Mouse (Mus musculus) testis, adult 2 months (tissue): Measurements from ENCODE around the gene Galnt2. TPM values are rescaled to one million over a fixed set of nuclear protein-coding genes. Genes with fewer than 3 reads are reported as not detected.

Experiments
- H3K27ac ChIP-seq: fragments of 200-500 bp; 2 replicates; pipeline ENCODE4 v1.5.1; 2012; ENCODE audit warnings: low read depth, low read length; ENCODE audit not compliant: control insufficient read depth, insufficient read depth
- H3K27me3 ChIP-seq: fragments of 200-500 bp; 2 replicates; pipeline ENCODE4 v1.6.1; 2012; ENCODE audit warnings: mild to moderate bottlenecking, low read length, moderate library complexity; ENCODE audit not compliant: control insufficient read depth, insufficient read depth
- H3K36me3 ChIP-seq: fragments of 200-500 bp; 2 replicates; pipeline ENCODE4 v1.6.1; 2012; ENCODE audit warnings: mild to moderate bottlenecking, low read length; ENCODE audit not compliant: control insufficient read depth, insufficient read depth
- H3K4me1 ChIP-seq: fragments of 200-500 bp; 2 replicates; pipeline ENCODE4 v1.6.1; 2012; ENCODE audit warnings: low read length; ENCODE audit not compliant: control insufficient read depth, insufficient read depth
- H3K4me3 ChIP-seq: fragments of 200-500 bp; 2 replicates; pipeline ENCODE4 v1.5.1; 2012; ENCODE audit warnings: low read depth, mild to moderate bottlenecking, low read length, moderate library complexity, mixed read lengths; ENCODE audit not compliant: control insufficient read depth
- CTCF ChIP-seq: fragments of 200-500 bp; IDR thresholded peaks from 2 replicates; pipeline ENCODE4 v1.5.1; 2012; ENCODE audit warnings: low read depth, mild to moderate bottlenecking, inconsistent platforms, low read length, moderate library complexity; ENCODE audit not compliant: control insufficient read depth, insufficient read depth, insufficient replicate concordance
- POLR2A ChIP-seq: fragments of 200-500 bp; IDR thresholded peaks from 2 replicates; pipeline ENCODE4 v1.6.1; 2012; ENCODE audit warnings: low read depth, mild to moderate bottlenecking, inconsistent platforms, low read length, moderate library complexity; ENCODE audit not compliant: control insufficient read depth
- polyA plus RNA-seq: library from polyadenylated mRNA; depleted of rRNA; stranded (reverse); fragments of >200 nt; gene quantifications from 2 replicates; pipeline ENCODE4 v1.2.3, GENCODE M21; 2012

The Galnt2 gene
- polyA plus RNA-seq, 1 experiment, result 0.91 TPM

DNA sequence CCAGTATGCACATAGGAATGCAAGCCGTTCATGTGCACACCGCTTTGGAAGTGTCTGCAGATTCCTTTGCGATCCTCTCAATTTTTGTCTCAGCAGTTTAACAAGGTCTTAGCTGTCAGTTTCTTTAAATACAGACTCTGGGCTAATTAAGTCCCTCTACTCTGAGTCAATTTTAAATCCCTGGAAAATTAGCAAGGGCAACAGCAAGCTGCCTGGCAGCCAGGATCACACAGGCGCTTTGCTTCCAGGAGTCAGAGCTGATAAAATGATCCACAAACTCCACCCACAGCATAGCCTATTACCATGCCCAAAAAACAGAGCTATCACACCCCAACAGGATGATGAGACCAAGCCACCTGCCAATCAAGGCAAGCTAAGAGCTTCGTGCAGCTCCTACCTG is 142.6 kb downstream of the Galnt2 start:
- no peak overlapping the region for H3K27ac ChIP-seq
- no peak for TF ChIP-seq CTCF
- no peaks in the 10 kb centered on the region for H3K36me3 ChIP-seq
- H3K27me3 ChIP-seq, result no peaks in the 10 kb centered on the region
- no peaks in the 10 kb centered on the region for H3K4me1 ChIP-seq
- no peak overlapping the region for H3K4me3 ChIP-seq

DNA sequence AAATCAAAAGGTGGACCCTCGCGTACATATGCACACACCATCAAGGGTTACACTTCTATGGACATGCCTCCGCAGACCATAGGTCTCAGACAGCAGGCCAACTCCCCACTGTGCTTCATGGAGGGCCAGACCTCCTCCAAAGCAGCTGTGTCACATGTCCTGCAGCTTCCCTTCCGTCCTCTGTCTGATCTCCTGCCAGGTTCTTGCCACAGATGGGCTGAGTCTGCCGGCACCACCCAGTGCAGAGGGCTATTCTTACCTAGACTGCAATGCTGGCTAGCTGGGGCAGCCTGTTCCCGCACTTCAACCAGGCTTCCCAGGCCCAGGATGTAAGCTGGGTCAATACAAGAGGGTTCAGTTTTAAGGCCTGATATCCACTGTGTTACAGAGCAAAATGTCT is 144.0 kb downstream of the Galnt2 start:
- Histone ChIP-seq H3K36me3 (no peaks in the 10 kb centered on the region), H3K4me1 (no peaks in the 10 kb centered on the region), H3K4me3 (no peak overlapping the region), H3K27me3 (no peaks in the 10 kb centered on the region), H3K27ac (no peak overlapping the region)
- no peak for TF ChIP-seq CTCF
- no peak for TF ChIP-seq POLR2A

DNA sequence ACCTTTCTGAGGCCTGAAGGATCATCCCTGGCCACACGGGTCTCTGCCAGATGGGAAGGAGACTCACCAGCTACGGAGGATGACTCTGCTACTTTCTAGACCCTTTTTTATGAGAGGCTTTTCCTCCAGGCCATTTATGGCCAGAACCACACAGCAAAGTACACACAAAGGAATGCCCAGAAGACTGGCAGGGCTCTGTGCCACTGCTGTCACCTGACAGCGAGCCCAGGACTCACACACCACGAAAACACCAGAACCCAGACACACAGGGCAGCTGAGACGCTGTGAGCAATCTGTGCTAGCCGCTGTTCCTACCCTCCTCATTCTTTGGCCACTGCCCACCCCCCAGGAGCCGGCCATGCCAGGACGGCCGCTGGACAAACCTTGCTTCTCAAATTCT is 144.5 kb downstream of the Galnt2 start:
- H3K27me3 ChIP-seq, result no peaks in the 10 kb centered on the region
- no peak overlapping the region for H3K4me3 ChIP-seq
- H3K36me3 ChIP-seq, result no peaks in the 10 kb centered on the region
- H3K4me1 ChIP-seq, result no peaks in the 10 kb centered on the region
- no peak overlapping the region for H3K27ac ChIP-seq
- TF ChIP-seq POLR2A (no peak), CTCF (no peak)

DNA sequence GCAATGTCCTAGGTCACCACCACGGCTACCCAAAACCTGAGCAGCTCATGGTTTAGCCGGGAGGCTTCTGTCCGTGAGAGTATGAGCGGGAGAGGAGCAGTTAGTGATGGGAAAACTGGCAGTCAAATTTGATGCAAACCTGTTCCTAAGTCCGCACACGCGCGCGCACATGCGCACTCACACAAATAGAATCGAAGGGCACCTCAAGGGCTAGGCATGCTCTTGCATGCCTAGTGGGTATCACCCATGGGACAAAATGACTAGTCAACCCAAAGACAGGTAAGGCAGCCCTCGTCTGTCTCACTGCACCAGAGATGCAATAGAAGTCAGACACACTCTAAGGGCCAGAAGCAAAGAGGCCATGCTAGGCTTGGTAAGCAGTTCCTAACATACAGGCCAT is 145.2 kb downstream of the Galnt2 start:
- H3K27ac ChIP-seq, result no peak overlapping the region
- H3K27me3 ChIP-seq, result no peaks in the 10 kb centered on the region
- no peaks in the 10 kb centered on the region for H3K4me1 ChIP-seq
- no peaks in the 10 kb centered on the region for H3K36me3 ChIP-seq
- TF ChIP-seq POLR2A (no peak), CTCF (no peak)
- H3K4me3 ChIP-seq, result no peak overlapping the region

DNA sequence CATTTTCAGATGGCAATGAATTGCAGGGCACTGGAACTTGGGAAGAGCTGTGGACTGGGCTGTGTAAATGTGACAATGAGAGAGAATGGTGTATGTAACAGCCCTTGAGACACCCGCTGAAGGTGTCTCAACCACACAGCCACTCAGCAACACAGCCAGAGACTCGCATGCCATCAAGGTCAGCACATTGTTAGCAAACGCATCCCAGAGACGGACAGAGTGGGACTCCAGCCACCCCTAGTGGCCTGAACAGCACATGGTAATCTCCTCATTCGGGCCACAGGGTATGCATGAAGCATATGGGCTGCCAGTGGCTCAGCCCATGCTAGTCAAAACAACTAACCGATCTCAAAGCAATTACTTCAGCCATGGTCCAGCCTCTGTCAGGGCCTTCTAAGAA is 148.1 kb downstream of the Galnt2 start:
- TF ChIP-seq POLR2A, result no peak
- TF ChIP-seq CTCF, result peak; percentile 29; the same call in 1 of the 2 replicates
- no peaks in the 10 kb centered on the region for H3K27me3 ChIP-seq
- H3K4me1 ChIP-seq, result no peaks in the 10 kb centered on the region
- H3K4me3 ChIP-seq, result no peak overlapping the region
- no peaks in the 10 kb centered on the region for H3K36me3 ChIP-seq
- H3K27ac ChIP-seq, result no peak overlapping the region

DNA sequence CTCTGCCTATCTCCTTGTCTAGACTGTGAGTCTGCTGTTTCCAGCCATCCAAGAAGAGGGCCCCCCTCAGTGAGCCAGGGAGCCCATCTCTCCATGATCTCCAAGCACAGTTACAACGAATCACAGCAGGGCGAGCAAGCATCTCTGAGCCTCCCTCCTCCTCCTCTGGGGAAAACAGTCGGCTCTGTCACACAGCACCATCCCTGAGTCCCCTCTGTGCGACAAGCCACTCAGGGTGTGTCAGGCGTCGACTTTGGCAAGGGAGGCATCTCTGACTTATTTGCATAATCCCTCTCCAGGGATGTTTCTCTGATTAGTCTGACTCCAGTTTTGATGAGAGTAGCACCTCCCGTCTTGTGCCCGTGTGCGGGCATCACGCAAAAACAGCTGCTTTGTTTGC is 151.0 kb downstream of the Galnt2 start:
- H3K27ac ChIP-seq, result no peak overlapping the region
- TF ChIP-seq CTCF (no peak), POLR2A (no peak)
- H3K27me3 ChIP-seq, result no peaks in the 10 kb centered on the region
- H3K4me1 ChIP-seq, result no peaks in the 10 kb centered on the region; the same call in 1 of the 2 replicates
- no peak overlapping the region for H3K4me3 ChIP-seq
- H3K36me3 ChIP-seq, result no peaks in the 10 kb centered on the region

DNA sequence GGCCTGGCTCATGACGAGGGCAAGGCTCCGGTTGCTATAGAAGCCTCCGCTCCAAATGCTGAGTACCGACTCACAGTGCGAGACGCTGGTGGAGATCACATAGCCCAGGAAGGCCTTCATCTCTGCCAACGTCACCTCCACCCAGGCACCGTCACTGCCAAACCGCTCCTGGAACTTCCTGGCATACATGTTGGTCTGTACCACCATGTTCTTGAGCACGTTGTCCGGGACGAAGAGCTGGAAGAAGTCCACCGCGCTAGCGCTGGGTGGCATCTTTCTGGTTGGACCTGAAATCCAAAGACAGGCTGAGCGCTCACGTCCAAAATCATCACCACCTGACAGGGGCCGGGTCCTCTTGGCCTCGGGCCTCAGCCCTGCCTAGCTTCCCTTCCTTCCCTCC is 153.1 kb downstream of the Galnt2 start:
- H3K4me1 ChIP-seq, result no peaks in the 10 kb centered on the region; the same call in 1 of the 2 replicates
- no peaks in the 10 kb centered on the region for H3K36me3 ChIP-seq
- no peaks in the 10 kb centered on the region for H3K27me3 ChIP-seq
- H3K27ac ChIP-seq, result no peak overlapping the region
- no peak overlapping the region for H3K4me3 ChIP-seq
- TF ChIP-seq CTCF, result no peak
- no peak for TF ChIP-seq POLR2A
